Mouse (Mus musculus) mammary gland, adult 2 months (tissue): ENCODE data around the gene Lhcgr. TPM values are rescaled to one million over a fixed set of nuclear protein-coding genes. Genes with fewer than 3 reads are reported as not detected.

ENCODE experiments used
- polyA plus RNA-seq: library from polyadenylated mRNA; depleted of rRNA; stranded (reverse); fragments of >200 nt; gene quantifications from 2 replicates; pipeline ENCODE4 v1.2.3, GENCODE M21; 2012; ENCODE audit warnings: low replicate concordance; rRNA removed

The Lhcgr gene
- polyA plus RNA-seq = 0.20 TPM in 1 of 2 replicates, not detected in the other

DNA sequence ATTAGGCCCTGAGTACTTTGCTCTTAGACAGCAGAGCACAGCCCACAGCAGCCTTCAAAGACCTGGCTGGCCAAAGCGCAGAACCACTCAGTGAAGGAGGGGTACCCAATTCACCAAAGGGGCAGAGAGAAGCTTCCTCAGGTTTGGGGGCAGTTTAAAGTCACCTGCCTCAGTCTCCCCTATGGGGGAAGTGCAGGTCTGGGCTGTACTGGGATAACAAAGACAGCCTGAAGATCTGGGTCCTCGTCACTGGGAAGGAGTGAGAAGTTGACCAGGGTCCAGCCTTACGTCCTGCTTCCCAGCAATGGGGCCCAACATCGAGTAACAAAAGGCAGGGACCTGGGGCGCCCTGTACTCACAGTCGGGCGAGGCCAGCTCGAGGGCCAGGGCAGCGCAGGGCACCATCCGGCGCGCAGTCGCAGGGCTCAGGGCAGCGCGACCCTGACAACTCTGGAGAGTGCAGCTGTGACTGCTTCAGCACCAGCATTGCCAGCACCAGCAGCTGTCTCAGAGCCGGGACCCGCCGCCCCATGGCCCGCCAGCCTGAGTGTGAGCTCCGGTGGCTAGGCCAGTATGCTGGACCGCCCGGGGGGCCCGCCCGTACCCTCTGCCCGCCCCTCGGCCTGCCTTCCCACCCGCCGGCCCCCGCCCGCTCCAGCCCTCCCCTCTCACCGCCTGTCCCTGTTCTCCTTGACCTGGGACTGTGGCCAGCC, at the start of gene Lhcgr:
Gene Lhcgr (minus strand): TSS at position 551 of the 713 bp plus-strand sequence.

DNA sequence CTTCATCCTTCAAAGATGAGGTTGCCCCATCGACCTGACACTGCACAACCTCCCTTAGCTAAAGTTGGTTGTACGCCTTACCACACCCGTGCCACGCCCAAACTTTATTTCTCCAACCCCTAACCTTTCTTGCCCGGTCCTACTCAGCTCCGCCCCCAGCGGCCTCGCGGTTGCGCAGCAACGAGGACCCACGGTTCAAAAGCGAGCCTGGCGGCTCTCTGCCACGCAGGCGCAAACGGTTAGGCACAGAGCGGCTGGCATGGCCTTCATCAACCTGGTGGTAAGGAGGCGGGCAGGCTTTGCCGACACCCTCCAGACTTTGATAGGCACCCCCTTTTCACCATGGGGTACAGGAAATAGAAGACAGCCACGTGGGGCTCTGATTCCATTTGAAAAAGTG, 123.3 kb downstream of the Lhcgr start, which contains the start of gene Gtf2a1l:
Gene Gtf2a1l (plus strand): TSS at position 209 of the 400 bp plus-strand sequence.

Other genes starting within 250 kb of the Lhcgr start
- gene Ston1, start 194.3 kb downstream of the Lhcgr start, polyA plus RNA-seq = 12.7 and 12.9 TPM in 2 replicates
- not detected in 2 replicates for gene Gtf2a1l, start 123.3 kb downstream of the Lhcgr start, polyA plus RNA-seq